Mouse (Mus musculus) spleen, postnatal 4 days (tissue): ENCODE data around the gene Gm49320.
A peak's percentile ranks its signal among the peaks of the same experiment; 100 is the strongest.

Source experiments
- DNase-seq, 2 experiments: peaks; one replicate each; pipeline ENCODE4 v3.0.0; 2022; ENCODE audit warnings: low spot score in 2 of 2

The Gm49320 gene

DNA sequence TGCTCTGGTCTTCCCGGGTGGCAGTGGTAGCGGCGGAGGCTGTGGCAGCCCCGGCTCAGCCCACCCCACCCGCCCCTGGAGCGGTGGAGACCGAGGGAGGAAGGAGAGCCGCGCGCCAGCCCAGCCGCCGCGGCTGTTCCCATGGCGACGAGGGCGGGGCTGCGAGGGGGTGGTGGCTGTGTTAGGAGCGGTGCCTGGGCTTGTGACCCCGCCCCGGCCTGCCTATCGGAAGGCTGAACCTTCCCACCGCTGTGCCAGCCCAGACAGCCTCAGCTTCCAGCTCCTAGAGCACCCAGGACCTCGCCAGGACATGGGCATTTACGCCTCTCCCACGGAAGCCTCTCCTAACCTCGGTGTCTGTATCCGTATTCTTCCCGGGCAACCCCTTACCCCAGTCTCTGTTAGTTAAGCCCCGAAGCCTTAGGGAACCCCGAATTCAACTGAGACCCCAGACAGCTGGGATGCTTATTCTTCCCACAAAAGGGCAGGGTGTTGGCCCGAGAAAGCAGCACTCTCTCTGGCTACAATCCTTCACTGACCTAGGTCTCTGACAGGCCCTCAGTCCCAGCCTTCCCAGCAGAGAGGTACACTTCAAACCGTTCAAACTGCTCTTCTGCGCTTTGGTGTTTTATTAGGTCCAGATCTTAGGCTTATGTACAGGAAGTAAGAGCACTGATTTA is 20.6 kb downstream of the Gm49320 start, which contains the start of gene Ctxn1:
Gene Ctxn1, minus strand, starts transcription at position 150 of the 680 bp plus-strand sequence.
- DNase-seq, result peak; percentile 95 to 98

DNA sequence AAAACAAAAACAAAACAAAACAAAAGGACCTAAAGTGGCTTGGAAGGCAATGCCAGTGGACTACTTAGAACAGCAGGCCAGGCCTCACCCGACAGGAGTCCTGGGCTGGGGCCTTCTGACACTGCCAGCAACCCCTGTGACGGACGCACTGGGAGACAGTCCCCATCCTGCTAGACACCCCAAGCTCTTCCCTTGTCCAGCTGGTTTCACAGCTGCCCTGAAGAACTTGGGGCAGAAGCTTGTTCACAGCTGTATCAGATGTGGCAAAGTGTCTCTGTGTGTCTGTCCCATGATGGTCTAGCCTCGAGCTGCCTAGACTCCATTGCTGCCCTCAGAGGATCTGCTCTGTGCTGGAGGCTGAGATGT is 21.1 kb downstream of the Gm49320 start:
- no peak for DNase-seq

DNA sequence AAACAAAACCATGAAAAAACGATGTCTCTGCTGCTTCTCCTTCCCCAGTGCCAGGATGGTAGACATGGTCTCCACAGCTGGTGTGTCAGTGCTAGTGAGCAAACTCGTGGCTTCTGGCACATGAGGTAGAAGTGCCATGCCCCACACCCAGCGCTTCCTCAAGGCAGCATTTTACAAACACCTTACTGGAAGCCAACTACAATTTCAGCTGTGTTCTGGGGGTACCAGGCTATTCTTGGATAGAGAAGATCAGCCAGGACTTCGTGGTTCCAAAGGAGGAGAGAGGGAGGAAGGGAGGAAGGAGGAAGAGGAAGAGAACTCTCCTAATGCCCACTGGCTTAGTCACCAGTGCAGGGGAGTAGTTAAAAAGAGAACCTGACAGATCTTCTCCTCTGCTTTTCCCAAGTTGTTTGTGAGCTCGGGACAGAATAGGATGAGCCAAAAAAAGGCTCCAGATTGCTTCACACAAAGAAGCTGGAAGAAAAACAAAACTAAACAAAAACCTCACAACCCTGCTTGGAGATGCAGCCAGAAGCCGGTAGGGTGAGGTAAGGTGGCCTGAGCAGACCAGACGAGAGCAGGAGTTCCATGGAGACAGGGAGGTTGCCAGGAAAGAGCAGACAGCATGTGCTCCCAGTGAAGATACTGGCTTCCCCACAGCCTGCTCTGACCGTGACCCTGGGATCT is 24.6 kb downstream of the Gm49320 start:
- no peak for DNase-seq

DNA sequence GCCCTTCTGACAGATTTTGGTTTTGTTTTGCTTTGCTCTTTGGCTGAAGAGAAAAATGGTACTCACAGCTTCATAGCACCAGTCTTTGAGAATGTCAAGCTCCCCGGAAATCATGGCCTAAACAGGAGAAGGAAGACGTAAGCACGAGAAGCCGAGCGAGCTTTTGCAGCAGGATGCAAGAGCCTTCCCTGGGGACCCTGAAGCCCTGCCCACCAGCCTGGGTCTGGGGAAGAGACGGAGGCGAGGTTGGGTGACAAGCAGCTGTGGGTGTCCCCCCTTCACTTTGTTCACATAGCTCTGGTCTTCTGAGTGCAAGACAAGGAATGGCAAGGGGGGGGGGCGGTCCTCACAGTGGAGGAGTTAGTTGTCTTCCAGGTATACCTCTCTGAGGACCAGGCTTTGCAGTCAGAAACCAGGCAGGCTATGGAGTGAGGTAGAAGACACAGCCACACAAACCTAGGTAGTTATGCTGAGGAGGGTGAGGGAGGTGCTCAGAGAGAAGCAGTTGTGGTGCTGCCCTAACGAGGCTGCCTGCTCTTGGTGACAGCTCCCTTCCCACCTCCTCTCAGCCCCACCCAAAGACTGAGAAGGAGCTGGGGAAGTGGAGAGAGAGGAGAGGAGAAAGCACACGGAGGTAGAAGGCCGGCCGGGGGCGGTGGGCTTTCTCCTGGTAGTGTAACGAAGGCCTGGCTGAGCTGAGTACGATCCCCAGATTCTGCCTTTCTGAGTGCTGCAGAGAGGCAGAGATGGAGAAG is 26.7 kb downstream of the Gm49320 start:
- DNase-seq, result no peak

DNA sequence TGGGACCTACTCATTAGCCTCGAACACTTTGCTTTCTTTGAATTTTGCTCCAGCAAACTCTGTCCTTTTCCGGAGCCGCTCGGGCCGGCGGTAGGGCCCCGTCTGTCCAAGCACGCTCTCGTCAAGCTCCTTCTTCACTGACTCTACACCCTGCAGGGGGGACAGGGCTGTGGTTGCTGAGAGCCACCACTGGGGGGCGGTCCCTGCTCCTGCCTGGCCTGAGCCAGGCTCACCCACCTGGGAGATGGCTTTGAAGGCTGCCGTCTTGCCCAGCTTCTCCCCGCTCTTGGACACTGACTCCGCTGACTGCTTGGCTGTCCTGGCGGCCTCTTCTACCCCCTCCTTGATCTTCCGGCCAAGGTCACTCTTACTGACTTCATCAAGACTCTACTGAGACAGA is 29.0 kb downstream of the Gm49320 start:
- peak in 1 of 2 experiments; percentile 71 for DNase-seq

DNA sequence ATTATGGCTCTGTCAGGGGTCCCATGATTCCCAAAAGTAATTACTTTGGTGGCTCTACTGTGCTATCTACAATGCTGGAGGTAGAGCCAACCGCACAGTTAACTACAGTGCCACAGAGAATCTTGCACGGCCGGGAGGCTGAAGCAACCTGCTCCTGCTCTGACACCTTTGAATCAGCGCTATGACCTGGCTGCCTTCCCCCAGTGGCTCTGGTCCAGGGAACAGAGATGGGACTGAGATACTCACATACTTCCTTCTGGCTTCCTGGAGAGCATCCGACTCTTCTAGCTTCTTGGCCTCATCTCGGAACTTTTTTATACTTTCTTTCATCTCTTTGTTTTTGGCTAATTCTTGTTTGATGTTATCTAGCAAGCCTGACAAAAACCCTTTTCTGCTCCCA is 30.9 kb downstream of the Gm49320 start:
- no peak for DNase-seq

DNA sequence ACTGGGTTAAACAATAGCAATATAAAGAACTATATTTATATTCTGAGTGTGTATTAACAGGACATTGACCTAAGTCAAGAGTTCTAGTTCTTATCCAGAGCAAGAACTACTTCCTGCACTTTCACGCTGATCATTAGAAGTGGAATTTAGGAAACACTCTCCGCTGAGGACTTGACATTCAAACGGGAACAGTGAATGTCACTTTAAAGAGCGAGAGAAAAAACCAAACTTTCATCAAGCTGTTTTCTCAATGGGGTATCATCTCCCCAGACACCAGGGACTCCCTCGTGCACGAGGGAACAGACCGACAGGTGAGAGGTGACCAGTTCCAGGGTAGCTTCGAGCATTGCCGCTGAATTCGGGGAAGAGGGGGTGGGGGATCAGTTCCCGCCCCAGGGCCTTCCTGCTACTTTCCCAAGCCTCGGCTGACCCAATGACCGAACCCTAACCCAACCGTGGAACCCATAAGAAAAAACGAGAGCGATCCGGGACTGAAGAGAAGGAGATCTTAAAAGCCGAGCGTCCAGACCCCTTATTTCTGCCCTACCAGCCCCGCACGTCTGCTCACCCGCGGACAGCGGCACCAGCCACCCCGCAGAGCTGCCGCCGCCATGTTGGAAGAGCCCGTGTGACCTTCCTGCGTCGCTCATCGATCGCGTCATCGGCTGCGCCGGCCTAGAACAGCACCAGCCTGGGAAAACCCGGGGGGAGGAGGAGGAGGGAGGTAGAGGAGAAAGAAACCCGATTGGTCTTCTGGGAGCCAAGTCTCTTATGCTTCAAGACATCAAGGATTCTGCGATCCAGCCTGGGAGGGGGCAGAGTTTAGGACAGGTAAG is 36.8 kb downstream of the Gm49320 start, which contains the start of gene Timm44:
Gene Timm44, minus strand, starts transcription at position 639 of the 836 bp plus-strand sequence.
- DNase-seq, result peak; percentile 90 to 94

DNA sequence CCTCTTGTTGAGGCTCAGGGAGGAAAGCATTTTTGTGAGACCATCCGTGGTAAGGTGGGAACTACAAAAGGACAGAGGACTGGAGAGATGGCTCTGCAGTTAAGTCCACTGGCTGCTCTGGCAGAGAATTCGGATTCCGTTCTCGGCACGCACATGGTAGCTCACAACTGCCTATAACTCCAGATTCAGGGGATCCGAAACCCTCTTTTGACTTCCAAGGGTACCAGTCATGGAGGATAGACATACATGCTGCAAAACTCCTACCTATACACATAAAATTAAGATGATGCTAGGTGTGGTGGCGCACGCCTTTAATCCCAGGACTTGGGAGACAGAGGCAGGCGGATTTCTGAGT is 37.4 kb downstream of the Gm49320 start:
- DNase-seq, result no peak

DNA sequence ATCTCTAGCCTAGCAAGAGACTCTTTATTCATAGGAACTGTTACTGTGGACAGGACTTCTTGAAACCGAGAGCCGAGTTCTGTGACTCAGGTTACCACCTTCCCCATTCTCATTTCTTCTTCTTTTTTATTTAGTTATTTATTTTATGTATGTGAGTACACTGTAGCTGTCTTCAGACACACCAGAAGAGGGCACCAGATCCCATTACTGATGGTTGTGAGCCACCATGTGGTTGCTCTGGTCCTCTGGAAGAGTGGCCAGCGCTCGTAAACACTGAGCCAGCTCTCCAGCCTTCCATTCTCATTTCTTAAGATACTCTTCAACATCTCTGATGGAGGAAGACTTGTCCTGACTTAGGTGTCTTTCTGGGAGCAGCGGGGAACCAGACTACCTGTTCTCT is 54.1 kb downstream of the Gm49320 start:
- no peak for DNase-seq

DNA sequence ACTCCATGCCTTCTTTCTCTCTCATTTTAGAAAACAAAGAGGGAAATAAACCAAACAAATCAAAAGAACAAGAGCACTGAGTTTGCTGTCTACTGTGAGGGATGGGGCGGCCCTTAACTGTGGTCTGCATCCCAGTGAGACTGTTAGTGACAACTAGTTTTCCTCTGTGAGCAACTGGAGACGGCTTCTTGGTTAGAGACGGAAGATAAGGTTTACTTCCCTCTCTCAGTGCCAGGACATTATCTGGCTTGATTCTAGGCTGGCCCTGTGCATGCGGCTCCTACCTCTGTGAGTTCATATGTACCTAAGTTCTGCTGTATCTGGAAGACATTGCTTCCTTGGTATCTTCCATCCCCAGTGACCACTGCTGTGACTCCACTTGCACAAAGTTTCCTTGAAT is 59.2 kb downstream of the Gm49320 start:
- DNase-seq, result no peak
